In the genomic region with DNA sequence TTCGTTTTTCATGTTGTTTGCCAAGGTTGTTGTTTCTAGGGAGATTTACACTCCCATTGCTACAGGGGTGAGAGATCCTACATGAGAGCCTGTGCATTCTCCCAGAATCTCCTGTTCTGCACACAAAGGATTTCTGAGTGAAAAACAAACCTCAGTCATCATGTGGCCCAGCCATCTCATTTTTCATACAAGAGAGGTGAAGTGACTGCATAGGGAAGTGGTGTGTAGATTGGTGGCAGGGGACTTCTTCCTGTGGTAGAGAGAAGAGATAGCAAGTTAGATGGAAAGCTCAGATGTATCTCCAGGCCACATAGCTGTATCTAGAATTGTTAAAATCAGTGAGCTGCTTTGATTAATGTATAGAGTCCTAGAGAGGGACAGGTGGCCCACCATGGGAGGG, we compare ENCODE assay signal across 13 mouse cellular contexts.
"Had no signal": no experiment of that assay in that cellular context is flagged by ENCODE, and none has a peak within 500 bp of the region (broad histone marks: within the 10 kb centered on the region; RNA-seq: fewer than 3 reads in every experiment).

No protein-coding gene starts in this region.

- H3K4me1 ChIP-seq: liver, embryonic 15.5 days had no signal

- H3K9ac ChIP-seq: liver, embryonic 15.5 days; neural tube, embryonic 13.5 days had no signal

- H3K4me3 ChIP-seq: limb, embryonic 10.5 days; liver, embryonic 15.5 days; neural tube, embryonic 13.5 days had no signal

- H3K36me3 ChIP-seq: limb, embryonic 10.5 days; liver, embryonic 15.5 days; neural tube, embryonic 13.5 days had no signal

- H3K4me2 ChIP-seq: liver, embryonic 11.5 days; liver, embryonic 15.5 days; neural tube, embryonic 13.5 days had no signal

- H3K27ac ChIP-seq: limb, embryonic 10.5 days; liver, embryonic 15.5 days; neural tube, embryonic 13.5 days had no signal

- H3K27me3 ChIP-seq: neural tube, embryonic 13.5 days had no signal

- ATAC-seq: lung, postnatal 0 days had no signal

- DNase-seq: kidney, adult 8-10 months; kidney, postnatal 25 days; layer of hippocampus, adult 9-11 months; lung, adult 2 months; lung, postnatal 36 days; right cerebral cortex, adult 18-20 months; right cerebral cortex, postnatal 25 days; thymus, postnatal 4 days had no signal

- H3K9me3 ChIP-seq: limb, embryonic 10.5 days; liver, embryonic 15.5 days; neural tube, embryonic 13.5 days had no signal
